Mouse (Mus musculus) mesoderm, embryonic 11.5 days (tissue): ENCODE data around the gene Tstd2.

Experiments
- DNase-seq: peaks from one replicate; pipeline ENCODE4 v3.0.0-alpha.2; 2012; ENCODE audit warnings: low read depth, low spot score

Tstd2 gene

DNA sequence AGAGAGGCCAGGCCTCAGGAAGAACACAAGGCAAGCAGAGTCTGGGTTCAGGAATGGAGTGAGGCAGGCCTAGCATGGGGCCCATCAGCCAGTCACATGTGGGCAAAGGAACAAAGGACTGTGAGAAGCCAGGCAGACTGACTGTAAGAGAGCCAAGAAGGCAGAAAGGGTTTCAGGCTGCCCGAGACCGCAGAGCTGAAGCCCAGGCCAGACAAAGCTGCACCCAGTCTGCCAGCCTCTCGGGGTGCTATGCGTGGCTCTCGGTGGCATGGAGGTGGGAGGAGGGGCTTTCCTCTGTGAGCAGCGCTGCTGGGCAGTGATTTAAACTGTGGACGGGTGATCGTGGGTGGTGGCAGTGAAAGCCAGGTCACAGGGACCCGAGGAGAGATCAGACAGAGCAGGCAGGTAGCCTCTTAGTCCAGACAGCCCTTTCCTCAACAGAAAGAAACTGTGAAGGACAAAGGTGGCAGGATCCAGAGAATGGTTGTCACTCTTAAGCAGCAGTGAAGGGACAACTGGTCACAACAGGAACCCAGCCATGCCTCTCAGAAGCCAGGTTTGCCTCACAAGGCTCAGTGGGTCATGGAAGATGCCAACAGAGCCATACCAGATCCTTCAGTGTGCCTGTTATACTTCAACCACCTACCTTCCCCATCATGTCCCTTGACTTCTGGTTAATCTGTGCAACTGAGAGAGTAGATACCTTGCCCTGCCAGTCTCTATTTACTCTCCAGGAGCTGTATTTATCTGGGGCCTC lies 53.9 kb downstream of the Tstd2 start:
- DNase-seq: no peak

DNA sequence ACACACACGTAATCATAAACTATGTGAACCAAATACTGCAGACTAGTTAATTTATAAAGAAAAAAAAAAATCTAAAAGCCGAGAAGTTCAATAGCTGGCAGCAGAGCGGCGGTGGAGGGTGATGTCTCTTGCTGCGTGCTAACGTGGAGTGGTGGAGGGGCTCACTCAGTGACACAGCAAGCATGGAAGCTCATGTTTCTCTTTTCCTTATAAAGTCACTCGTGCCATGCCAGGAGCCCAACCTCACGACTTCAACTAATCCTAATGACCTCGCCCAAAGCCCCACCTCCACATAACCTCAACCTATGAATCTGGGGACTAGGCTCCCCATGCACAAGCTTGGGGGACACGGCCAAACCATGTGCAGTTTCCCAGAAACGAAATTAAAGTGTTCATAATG lies 55.9 kb downstream of the Tstd2 start:
- no peak for DNase-seq

DNA sequence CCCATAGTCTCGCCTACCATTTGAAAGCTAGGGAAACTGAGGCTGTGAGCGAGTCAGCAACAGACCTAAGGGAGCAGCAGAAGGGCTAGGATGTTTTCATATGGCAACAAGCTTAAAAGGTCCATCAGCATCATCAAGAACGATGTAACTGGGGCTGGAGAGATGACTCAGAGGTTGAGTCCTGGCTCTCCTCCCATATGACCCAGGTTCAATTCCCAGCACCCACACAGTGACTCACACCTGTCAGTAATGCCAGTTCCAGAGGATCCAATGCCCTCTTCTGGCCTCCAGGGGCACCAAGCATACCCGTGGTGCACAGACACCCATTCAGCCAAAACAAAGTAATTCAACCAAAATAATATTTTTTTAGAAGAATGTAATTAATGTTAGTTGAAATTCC lies 58.2 kb downstream of the Tstd2 start:
- DNase-seq: no peak

DNA sequence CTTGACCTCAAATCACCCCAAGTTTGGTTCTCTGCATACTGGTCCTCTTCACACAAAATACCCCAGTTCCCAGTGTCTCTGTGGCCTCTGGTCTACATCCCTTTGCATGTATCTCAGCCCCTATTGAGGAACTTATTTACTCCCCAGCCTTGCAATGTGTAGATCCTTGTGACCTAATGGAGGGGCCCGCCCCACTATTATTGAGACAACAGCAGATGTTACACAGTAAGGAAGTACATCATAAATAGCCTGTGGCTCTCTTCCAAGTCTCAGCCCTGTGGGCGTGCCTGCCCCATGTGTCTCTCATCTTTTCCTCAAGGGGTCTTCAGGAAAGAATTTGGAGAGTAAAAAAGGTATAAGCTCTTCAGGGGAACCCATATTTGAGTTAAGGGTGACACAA lies 61.6 kb downstream of the Tstd2 start:
- DNase-seq: no peak

DNA sequence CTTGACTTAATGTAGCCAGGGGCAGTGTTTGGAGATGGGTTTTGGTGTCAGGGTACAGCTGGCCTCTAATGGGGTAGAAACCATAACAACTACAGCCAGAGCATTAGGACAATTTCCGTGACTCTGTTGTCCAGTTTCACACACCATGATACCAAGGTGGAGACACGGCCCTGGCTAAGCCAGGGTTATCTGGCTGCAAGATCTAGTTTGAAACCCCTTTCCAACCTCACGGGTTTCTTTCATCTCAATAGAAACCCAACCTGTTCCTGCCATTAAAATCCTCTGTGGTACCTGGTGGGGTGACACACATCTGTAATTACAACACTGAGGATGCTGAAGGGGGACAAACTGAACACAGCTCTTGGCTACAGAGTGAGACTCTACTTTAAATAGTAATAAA lies 62.8 kb downstream of the Tstd2 start:
- no peak for DNase-seq

DNA sequence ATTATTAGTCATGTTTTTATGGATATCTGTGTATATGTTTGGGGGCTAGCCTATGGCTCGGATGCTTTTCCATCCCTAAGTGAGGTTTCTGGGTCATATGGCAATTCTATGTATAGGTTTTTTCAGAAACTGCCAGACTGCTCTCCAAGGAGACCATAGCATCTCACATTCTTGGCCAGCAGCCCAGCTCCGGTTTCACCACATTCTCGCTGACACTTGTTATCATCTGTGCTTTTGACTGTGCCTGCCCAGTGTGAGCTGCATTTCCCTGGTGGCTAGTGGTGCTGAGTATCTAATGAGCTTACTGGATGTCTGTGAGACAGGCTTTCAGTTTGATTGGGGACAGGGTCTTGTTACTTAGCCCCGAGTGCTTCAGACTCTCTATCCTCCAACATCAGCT lies 64.8 kb downstream of the Tstd2 start:
- peak; percentile 34 for DNase-seq

DNA sequence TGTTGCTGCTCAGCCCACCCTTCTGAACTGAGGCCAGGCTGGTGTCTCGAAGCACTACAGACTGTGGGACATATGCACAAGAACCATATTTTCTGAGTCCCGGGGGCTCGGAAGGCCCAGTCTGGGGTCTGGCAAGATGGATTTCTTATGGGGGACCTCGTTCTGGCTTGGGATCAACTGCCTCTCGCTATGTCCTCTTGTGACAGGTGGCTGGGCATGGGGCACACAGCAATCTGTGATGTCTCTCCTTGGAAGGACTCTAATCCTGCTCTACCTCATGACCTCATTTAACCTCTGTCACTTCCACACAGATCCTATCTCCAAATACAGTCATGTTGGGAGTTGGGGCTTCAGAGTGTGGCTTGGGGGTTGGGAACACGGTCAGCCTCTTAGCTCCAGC lies 65.9 kb downstream of the Tstd2 start:
- no peak for DNase-seq

DNA sequence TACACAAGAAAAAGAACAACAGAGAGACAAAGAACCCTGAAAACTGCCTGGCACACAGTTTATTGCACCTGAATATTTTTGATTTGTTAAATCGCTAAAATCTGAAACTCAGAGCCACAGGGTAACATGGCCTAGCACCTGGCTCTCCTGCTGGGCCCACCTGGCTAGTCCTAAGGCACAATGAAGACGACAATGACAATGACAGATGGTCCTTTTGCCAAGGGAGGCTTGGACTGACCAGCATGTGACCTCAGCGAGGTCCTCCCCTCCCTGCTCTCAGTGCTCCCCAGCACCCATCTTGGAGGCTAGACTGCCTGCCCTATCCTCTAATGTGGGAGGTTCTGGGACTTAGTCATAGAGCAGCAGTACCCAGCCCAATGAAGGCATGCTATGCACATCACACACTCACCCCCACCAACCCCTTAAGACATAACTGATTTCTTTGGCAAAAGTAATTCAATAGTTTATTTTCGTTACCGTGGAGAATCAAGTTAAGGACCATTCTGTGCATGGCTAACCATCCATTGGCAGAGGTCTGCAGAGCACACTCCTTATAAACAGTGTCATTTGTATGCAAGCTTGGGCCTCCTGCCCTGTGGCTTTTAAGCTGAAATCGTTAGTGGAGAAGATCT lies 68.5 kb downstream of the Tstd2 start:
- no peak for DNase-seq

DNA sequence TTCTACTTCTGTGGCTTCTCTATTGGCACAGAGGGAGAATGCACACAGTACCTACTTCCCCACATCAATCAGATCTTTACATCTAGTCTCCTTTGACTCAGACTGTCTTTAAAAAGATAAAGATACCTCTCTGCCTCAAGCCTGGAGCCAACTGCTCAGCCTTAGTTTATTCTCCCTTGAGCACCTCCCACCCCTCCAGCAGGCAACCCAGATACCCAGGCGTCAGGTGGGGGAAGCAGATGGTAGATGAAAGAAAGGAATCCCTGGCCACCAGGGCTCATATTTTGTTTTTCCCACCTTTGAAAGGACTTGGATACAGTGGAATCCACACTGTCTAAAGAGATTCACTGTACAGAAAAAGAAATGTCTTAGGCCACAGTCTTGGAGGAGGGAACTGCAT lies 69.9 kb downstream of the Tstd2 start:
- no peak for DNase-seq

DNA sequence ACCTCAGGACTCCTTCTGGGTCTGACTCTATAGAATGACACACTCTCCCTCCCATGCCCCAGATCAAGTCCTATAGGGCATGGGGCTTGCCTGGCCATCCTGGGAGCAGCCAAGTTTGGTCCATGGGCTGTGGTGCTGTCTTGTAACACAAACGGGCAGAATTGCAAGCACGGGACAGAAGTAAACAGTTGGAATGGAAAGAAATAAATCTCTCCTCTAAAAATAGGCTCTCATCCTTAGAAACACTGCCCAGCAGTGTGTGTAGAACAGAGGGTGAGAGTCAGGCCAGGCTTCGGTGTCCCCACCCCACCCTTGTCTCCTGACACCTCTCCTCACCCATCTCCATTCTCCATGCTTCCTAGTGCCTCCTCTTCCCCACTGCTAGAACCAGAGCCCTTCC lies 70.4 kb downstream of the Tstd2 start:
- no peak for DNase-seq

DNA sequence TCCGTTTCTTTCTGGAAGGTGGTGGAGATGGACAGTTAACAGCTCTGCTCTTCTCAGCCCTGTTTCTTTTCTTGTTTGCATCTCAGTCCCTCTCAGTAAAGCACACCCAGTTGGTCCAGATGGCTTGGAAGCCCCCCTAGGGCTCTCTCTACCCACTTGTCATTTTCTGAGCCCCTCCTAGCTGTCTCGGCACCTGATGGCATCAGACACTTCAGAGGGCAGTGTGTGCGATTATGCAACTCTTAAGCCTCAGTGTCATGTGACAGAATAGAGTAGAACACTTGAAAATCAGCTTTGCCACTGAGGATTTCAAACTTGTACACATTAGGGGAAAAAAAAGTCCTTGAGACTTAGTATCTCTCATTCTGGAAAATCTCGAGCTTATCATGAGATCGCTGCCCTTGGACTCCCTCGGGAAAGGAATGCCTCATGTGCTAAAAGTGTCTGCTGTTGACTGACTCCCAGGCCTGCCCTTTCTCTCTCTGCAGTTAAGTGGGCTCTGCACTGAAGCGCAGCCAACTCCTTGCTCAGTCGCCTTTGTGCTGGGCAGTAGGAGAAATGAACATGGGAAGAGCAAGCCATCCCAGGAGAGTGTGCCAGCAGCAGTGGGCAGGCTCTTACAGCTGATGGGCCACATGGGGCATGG lies 72.7 kb downstream of the Tstd2 start:
- no peak for DNase-seq

DNA sequence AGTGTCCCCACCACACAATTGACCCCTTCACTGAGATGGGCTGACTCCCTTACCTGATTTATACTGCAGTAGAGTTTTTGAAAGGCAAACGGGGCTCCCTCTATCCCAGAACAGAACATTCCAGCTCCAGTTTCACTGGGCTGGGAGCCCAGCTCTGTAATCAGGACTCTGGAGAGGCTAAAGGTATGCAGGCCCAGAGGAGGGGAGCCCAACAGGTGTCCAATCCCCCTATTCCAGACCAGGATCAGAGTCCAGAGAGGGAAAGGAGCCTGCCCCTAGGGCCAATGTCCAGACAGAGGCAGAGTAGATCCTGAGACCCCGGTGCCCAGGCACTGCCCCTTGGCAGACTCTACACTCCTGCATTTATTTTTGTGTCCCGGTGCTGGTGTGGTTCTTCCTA lies 73.5 kb downstream of the Tstd2 start:
- no peak for DNase-seq
